Mouse (Mus musculus) neutrophil, adult 65 days (primary cell): ENCODE measurements around the gene Tmem176b. TPM values are rescaled to one million over a fixed set of nuclear protein-coding genes. Genes with fewer than 3 reads are reported as not detected.

Experiments used
- total RNA-seq: library from RNA; stranded (reverse); gene quantifications from 2 replicates; pipeline ENCODE4 v1.2.4, GENCODE M21; 2023

Gene Tmem176b
- total RNA-seq = 11.2 and 12.8 TPM in 2 replicates

GRCm38 (mm10) chr6:48840973-48841625 is at the start of gene Tmem176b:
TSS of gene Tmem176b (minus strand) at chr6:48841496.

GRCm38 (mm10) chr6:48872596-48872995 is 31.3 kb upstream of the Tmem176b start, which contains the start of gene Aoc1:
TSS of gene Aoc1 (plus strand) at chr6:48872896.

GRCm38 (mm10) chr6:48840371-48840969 is 826 bp downstream of the Tmem176b start, which contains the start of gene Tmem176a:
TSS of gene Tmem176a (plus strand) at chr6:48840919.

Other genes starting within 250 kb of the Tmem176b start
- gene Repin1, start 247.6 kb downstream of the Tmem176b start, total RNA-seq = 2.2 and 2.9 TPM in 2 replicates
- 2.2 TPM in 1 of 2 replicates, not detected in the other for gene Gm44965, start 247.6 kb downstream of the Tmem176b start, total RNA-seq
- gene Zfp775, start 239.4 kb downstream of the Tmem176b start, total RNA-seq = 0.32 and 0.57 TPM in 2 replicates
- gene AI854703, start 214.7 kb downstream of the Tmem176b start, total RNA-seq = not detected in 2 replicates
- gene Gimap8, start 194.3 kb downstream of the Tmem176b start, total RNA-seq = 0.11 and 0.38 TPM in 2 replicates
- gene Gimap9, start 165.4 kb downstream of the Tmem176b start, total RNA-seq = 2.1 and 3.1 TPM in 2 replicates
- 0.29 TPM in 1 of 2 replicates, not detected in the other for gene Gimap4, start 156.9 kb downstream of the Tmem176b start, total RNA-seq
- 3.2 and 3.3 TPM in 2 replicates for gene Gimap6, start 133.3 kb downstream of the Tmem176b start, total RNA-seq
- gene Gm28053, start 122.9 kb downstream of the Tmem176b start, total RNA-seq = not detected in 2 replicates
- not detected in 2 replicates for gene Gimap7, start 122.9 kb downstream of the Tmem176b start, total RNA-seq
- 0.32 TPM in 1 of 2 replicates, not detected in the other for gene Gimap1, start 102.4 kb downstream of the Tmem176b start, total RNA-seq
- gene Gimap5, start 95.3 kb downstream of the Tmem176b start, total RNA-seq = 0.57 TPM in 1 of 2 replicates, not detected in the other
- gene Gimap3, start 70.6 kb downstream of the Tmem176b start, total RNA-seq = 0.20 and 0.22 TPM in 2 replicates
- 6.0 and 6.9 TPM in 2 replicates for gene Tmem176a, start 577 bp downstream of the Tmem176b start, total RNA-seq
- gene Aoc1, start 31.4 kb upstream of the Tmem176b start, total RNA-seq = 0.60 TPM in 1 of 2 replicates, not detected in the other
- not detected in 2 replicates for gene 1600015I10Rik, start 88.4 kb upstream of the Tmem176b start, total RNA-seq
- not detected in 2 replicates for gene Doxl2, start 133.5 kb upstream of the Tmem176b start, total RNA-seq
- gene Svs1, start 145.4 kb upstream of the Tmem176b start, total RNA-seq = not detected in 2 replicates
- 3.1 and 4.9 TPM in 2 replicates for gene Gpnmb, start 195.1 kb upstream of the Tmem176b start, total RNA-seq
- gene Malsu1, start 232.3 kb upstream of the Tmem176b start, total RNA-seq = 21.4 and 38.6 TPM in 2 replicates